Mouse (Mus musculus): Measurements from ENCODE around the gene Hspa4l. TPM values are rescaled to one million over a fixed set of nuclear protein-coding genes. Genes with fewer than 3 reads are reported as not detected.
"Not testable (repeated sequence)": the region's sequence is repeated elsewhere in the genome, so short reads cannot be mapped to it uniquely, and the experiment has no call there.

Gene Hspa4l
- total RNA-seq, 4 experiments from 2014 or later: 145 to 181 (median 157) TPM

DNA sequence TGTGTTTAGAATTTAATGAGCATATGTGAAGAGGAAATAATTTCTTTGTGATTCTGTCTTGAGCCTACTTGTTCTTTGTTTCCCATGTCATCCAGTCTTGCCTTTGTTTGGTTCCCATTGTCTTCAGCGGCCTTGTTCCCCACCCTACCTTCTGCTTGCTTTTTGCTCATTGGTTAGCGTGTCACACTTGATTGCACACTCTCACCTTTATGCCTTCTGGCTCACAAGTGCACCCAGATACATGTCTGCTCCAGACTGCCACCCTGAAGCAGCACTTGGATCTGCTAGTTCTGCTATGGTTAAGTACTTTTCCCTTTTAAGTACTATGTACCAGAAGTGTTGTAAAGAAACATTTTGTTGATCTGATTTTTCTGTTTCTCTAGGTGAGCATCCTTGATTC lies 65.6 kb downstream of the Hspa4l start:
- DNase-seq (ENCODE audit: low spot score in 2 of 2): no peak

DNA sequence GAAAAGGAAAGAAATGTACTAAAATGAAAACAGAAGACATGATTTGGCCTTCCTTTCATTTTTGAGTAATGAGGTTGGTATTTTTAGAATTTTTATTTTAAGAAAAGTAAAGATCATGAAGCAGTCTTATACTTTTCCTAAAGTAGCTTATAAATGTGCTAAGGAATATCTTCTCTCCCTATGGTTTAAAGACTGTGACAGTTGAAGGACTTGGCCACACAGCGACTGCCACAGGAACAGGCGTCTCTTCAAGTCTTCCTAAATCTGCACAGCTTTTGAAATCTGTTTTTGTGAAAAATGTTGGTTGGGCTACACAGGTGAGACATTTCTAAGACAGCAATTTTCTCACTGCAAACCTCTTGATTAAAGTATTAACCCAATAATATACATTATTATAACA lies 69.0 kb downstream of the Hspa4l start:
- no peak for DNase-seq (ENCODE audit: low spot score in 2 of 2)

DNA sequence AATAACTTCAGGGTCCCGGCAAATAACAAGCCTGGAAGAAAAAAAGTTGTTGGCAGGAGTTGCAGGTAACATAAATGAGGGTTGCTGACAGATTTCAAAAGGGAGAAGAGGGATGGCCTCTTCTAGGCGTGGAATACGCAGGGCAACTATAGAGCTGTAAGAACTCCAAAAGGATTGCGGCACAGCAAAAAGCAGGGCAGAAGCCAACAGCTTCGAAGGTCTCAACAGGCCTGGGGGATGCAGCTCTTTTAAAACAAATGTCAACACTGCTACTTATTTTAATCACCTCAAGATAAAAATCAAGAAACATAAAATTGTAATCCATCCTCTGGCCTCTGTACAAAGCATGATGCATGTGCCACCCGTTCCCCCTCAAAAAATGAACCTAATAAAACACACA lies 101.2 kb downstream of the Hspa4l start:
- not testable (repeated sequence) for DNase-seq (ENCODE audit: low spot score in 2 of 2)

Other genes with a start within 250 kb of the Hspa4l start
- gene Intu, start 213.2 kb upstream of the Hspa4l start, total RNA-seq (2022): 1 to 10 TPM; 6.4 to 9.2 (median 7.8) TPM
- gene Slc25a31, start 35.6 kb upstream of the Hspa4l start, total RNA-seq (2022): under 1 TPM in 2 of 4 experiments, not detected in 2; 0.25 to 0.34 TPM
- 1 to 10 TPM; 2.8 to 4.1 (median 3.2) TPM for gene Plk4, start 55.5 kb downstream of the Hspa4l start, total RNA-seq (2022)
- 10 to 100 TPM; 15.1 to 24.8 (median 20.1) TPM for gene Mfsd8, start 102.4 kb downstream of the Hspa4l start, total RNA-seq (2022)
- gene Abhd18, start 102.5 kb downstream of the Hspa4l start, total RNA-seq (2022): 10 to 100 TPM; 12.1 to 13.3 (median 12.9) TPM
- gene 1700034I23Rik, start 158.0 kb downstream of the Hspa4l start, total RNA-seq (2022): under 1 TPM in 1 of 4 experiments, not detected in 3; 0.26 TPM
- 10 to 100 TPM; 15.0 to 15.8 (median 15.6) TPM for gene Larp1b, start 205.3 kb downstream of the Hspa4l start, total RNA-seq (2022)

Measured in layer of hippocampus, adult 8-10 months (tissue).